Mouse (Mus musculus) large intestine, adult 2 months (tissue): Measurements from ENCODE around the gene Cplx3. TPM values are rescaled to one million over a fixed set of nuclear protein-coding genes. Genes with fewer than 3 reads are reported as not detected.

ENCODE experiments used
- DNase-seq: peaks from one replicate; pipeline ENCODE4 v3.0.0-alpha.2; 2012; ENCODE audit warnings: low read depth, low spot score
- WGBS: fragments of 180-500 bp; shearing (Covaris S2); methylation state at CpG from one replicate; pipeline ENCODE4 v1.1.7; 2018; 5-methylcytosine and 5-hydroxymethylcytosine counted together
- polyA plus RNA-seq: library from polyadenylated mRNA; depleted of rRNA; stranded (reverse); fragments of >200 nt; gene quantifications from 2 replicates; pipeline ENCODE4 v1.2.3, GENCODE M21; 2012

The Cplx3 gene
- polyA plus RNA-seq, 1 experiment: not detected

DNA sequence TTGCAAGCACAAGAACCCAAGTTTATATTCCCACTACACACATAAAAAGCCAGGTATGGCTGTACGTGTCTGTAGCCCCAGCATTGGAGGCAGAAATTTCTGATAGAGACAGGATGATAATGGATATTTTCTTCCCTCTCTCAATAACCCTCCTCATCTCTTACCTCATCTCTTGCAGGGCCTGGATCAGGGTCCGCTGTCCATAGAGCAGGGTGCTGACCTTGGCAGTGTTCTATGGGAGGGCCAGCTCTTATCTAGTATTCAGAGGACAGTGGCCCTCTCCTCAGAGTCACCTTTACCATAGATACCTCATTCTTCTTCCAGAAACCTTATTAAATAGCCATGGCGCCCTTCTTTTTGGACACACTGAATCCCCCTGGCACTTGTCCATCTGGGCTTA, 3.7 kb upstream of the Cplx3 start:
- no peak for DNase-seq
- WGBS: 51% methylated on average over 3 of the region's 3 CpGs

DNA sequence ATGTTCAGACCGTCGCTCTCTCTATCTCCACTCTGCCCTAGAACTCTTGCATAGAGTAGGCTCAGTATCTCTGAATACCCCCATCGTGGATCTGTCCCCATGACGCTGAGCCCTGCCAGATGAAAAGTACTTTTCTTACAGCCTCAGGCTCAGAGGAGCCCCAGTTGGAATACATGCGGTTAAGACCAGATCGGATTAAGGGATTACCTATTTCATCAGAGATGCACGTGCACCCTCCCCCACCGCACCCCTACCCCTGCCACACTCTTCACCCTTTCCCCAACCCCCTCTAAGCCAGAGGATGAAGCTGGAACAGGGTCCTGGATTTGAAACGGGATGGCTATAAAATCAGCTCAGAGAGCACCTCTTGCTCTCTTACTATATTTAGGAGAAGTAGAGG, 578 bp downstream of the Cplx3 start:
- 27% methylated on average over 9 of the region's 9 CpGs for WGBS

DNA sequence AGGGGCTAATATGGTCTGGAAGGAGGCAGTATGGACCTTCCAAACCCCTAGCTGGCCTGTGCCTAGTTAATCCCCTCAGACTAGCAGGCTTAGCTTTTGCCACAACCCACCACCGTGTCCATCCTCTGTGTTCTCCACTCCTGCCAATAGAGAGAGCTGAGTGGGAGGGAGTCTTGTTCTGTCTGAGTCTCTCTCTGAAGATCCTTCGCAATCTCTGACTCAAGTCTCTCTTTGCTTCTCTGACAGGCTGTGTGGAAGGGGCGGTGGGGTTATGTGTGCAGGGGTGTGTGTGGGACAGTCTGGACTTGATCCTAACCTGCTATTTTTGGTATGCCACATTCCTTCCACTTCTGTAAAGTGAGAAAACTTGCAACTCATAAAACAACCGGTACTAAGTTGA, 1.2 kb downstream of the Cplx3 start:
- WGBS: 80% methylated on average over 4 of the region's 4 CpGs

More for the DNA sequence above, 578 bp downstream of the Cplx3 start:
- no peak for DNase-seq

DNA sequence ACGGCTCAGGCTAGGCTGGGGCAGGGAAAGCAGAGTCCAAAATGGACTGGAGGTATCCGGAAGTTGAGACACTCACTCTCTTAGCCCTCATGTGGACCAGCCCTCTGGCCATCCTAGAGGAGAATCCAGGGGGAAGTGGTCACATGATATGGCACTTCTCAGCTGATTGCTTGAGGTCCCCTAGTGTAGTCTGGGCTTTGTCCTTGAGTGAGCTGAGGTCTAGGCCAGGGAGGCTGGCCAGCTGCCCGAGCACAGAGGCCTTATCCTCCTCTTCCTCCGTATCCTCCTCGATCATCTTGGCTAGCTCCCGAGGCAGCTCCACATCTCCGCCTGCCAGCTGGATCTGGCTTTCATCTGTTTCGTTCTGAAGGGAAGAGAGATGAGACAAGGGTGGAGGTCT, 4.0 kb downstream of the Cplx3 start:
- WGBS: 65% methylated on average over 8 of the region's 8 CpGs
- DNase-seq: no peak

More for the DNA sequence above, 1.2 kb downstream of the Cplx3 start:
- no peak for DNase-seq

DNA sequence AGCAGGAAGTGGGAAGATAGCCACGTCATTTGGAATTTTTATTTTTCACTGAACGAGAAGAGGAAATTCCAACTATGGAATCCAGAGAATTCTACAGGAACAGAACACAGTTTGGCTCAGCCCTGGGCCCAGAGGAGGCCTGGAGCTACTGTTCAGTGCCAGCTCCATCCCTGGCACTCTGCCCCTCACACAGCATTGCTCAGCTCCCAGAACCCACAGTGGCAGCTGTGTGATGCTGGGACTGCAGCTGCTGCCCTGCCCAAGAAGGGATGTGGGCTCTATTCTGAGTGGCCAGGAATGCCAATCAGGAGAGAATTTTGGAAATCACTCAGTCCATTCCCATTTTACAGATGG, 4.8 kb downstream of the Cplx3 start:
- WGBS: 9% methylated on average over 2 of the region's 2 CpGs
- DNase-seq: no peak

DNA sequence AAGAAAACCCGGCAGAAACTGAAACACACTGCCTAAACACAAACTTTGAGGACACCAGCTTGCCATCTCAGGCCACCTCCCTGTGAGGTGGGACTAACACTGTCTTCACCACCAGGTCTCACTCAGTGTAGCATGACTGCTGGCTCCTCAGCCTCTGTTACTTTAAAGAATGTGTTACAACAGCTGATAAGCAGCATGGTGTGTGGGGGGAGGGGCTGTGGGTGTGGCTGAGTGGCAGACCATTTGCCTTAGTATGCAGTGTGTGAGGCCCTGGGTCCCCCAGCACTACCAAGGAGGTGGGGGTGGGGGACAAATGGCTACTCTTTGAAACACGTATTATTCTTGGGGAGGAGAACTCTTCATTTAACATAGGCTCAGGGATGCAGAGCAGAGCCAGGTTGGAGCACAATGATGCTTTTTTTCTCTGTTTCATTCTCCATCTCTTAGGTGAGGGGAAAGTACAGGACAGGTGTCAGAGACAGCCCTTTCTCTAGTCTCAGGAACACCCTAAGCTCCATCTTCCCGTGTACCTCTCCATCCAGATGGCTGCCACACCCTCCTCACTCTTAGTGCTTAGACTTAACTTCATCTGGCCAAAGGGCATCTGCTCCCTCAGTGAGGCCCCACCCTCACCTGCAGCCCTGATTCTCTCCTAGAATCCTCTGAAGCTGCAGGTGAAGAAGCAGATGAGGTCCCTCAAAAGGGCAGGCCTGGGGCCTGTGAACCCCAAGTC, 5.3 kb downstream of the Cplx3 start:
- DNase-seq: no peak
- 12% methylated on average over 3 of the region's 3 CpGs for WGBS

DNA sequence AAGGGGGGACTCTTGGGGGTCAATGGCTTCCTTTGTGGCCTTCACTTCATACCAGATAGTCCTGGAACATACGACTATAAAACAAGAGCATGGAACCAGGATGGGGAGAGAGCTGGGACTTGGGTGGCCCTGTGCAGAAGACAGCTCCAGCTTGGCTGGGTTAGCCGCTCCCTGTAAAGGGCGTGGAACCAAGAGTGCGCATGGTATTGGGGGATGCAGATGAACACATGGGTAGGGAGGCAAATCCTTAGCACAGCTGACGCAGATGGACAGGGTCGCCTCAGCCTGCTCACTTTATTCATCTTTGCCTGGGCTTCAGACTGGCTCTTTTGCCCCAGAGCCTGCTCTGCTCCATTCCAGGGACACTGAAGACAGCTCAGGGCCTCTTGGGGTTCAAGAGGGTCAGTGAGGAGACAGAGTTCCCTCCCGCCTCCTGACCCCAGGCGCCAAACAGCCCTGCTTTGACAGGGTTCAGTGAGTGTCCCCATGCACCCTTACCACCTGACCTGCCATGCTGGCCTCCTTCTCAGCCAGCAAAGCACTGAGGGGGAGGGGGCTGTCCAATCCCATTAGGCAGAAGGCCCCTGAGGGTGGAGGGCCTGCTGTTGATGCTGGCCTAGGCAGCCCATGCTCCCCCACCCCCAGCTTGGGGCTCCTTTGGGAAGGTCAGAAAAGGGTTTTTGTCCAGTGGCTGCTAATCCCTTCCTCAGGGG, 7.1 kb downstream of the Cplx3 start:
- 72% methylated on average over 8 of the region's 8 CpGs for WGBS
- DNase-seq: no peak

DNA sequence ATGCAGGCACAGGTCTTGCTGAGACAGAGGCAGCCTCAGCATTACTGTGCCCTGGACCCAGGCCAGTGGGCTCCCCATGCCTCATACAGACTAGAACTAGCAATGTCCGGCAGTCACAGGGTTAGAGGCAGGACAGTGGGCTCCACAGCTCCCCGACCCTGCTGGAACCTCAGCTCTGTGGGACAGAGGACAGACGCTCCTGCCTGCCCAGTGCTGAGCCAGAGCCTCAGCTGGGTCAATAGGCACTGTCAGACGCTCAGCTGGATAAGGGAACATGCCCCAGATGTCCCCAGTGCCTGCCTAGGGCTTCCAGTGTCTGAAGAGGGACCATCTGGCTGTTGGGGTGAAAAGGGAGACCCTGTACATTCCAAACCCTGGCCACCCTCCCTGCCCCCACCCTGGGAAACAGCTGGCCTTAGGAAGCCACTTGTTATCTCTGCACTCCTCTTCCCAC, 8.1 kb downstream of the Cplx3 start:
- no peak for DNase-seq
- WGBS: 46% methylated on average over 4 of the region's 4 CpGs

DNA sequence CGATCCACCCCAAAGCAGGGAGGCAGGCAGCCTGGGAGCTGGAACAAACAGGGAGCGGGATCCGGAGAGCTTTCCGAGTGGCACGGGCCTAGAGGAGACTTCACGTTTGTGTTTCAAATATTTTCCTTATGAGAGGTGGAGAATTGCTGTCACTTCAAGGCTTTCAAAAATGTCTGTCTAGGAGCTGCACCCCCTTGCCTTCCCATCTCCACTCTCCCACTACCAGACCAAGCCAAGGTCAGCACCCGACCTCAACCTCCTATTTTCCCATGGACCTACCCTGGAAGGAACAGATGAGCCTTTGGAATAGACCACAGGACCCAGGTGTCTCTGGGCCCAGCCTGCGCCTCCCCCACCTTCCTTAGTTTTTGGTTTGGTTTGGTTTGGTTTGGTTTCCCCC, 8.8 kb downstream of the Cplx3 start:
- DNase-seq: no peak
- 86% methylated on average over 8 of the region's 8 CpGs for WGBS

DNA sequence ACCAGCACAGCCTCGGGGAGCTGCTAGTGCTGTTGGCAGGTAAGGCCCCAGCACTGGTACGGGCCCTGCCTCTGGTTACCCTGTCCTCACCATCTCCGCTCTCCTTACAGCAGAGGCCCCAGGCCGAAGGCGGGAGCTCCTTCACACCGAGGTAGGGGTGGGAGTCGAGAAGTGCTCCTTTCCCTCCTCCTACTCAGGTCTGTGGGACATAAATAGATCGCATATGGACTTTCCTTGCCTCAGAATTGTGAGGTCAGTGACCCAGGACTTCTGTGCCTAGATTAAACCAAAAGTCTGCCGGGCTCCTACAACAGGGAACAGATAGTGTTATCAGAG, 11.9 kb downstream of the Cplx3 start:
- no peak for DNase-seq
- WGBS: 80% methylated on average over 9 of the region's 9 CpGs

DNA sequence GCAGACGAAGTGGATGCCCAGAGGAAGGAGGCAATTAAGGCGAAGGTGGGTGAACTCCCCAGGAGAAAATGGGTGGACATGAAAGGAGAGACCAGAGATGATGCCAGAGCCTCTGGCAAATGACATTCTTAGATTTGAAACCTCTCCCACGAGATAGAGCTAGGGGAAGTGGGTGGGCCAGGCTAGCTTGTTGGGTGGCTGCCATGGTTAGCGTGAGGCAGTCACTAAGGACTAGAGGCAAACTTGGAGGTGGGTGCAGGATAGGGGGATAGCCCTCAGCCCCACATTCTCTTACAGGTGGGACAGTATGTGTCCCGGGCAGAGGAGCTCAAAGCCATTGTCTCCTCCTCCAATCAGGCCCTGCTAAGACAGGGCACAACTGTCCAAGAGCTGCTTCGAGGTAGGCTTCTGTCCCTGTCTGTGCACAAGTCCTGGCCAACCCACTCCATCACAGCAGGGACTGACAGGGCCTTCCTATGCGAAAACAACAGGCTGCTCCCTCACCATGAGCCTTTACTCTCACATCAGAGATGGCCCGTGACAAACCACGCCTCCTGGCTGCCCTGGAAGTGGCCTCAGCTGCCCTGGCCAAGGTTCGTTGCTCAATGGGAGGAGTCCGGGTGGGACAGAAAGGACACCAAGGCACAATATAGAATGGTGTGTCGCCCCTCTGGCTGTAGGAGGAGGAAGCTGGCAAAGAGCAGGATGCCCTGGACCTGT, 12.5 kb downstream of the Cplx3 start:
- DNase-seq: no peak
- 60% methylated on average over 12 of the region's 12 CpGs for WGBS

DNA sequence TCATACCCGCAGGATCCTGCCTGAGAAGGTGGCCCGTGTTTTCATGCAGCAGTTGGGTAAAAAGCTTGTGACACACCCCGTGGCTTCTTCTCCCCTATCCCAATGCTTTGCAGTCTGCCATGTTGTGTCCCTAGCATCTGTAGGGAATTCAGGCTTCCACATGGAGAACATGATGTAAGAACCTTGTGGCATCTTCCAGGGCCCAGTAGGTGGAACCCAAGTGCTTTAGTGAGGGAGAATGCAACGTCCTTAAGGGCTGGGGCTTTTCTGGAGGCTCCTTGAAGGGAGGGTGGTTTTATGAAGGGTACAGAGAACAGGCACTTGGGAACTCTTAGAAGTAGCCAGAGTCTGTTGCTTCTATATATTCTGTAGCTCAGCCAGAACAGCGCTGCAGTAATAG, 15.4 kb downstream of the Cplx3 start:
- DNase-seq: no peak
- WGBS: 64% methylated on average over 5 of the region's 5 CpGs

DNA sequence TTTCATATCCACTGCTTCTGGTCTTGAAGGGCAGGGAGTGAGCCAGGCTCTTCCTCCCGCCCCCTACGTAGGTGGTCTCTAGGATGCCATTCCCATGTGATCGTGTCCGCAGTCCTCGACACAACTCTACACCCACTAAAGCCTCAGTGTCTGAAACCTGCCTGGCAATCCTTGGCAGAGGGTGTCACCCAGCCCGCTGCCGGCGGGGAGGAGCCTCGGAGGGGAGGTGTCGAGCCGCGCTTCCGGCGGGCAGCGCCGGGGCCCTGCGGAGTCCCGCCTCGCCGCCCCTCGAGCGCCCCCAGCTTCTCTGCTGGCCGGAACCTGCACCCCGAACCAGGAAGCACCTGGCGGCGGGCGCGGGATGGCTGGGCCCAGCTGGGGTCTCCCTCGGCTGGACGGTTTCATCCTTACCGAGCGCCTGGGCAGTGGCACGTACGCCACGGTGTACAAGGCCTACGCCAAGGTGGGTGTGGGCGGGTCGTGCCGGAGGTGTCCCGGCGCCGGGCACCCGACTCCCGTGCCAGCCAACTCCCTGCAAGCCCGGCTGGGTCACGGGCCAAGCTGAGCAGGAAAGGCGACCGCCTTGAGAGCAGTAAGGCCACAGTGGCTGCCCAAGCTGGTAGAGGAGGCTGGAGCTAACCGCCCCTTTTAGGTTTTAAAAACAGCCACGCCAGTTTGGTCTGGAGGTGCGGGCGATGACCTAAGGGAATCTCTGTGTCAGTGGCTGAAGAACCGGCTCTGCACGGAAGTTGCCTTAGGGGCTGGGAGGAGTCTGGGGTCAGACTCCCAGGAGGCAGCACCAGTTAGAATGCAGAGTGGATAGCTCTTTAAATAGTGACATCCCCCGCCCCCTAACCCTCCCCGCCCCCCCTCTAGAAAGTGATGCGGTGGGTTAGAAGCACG, 16.6 kb downstream of the Cplx3 start, which contains the start of gene Ulk3:
TSS of gene Ulk3 (plus strand) at position 229 of the 903 bp plus-strand sequence.
- WGBS: under 1% methylated on average over 58 of the region's 58 CpGs
- DNase-seq: peak; percentile 46

DNA sequence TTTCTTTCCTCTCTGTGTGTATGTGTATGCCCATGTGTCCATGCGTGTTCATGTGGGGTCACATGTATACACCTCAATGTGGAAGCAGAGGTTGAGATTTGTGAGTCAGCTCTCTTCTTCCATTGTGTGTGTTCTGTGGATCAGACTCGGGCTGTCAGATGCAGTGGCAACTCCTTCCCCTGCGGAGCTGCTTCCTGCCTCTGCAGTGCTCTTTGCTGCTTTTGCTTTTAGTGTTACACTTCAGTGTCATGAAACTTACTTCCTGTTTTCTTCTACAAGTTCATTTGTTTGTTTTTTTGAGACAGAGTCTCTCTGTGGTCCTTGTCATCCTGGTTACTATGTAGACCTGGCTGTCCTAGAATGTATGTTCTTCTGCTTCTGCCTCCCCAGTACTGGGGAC, 21.1 kb downstream of the Cplx3 start:
- no peak for DNase-seq
- WGBS: 82% methylated on average over 3 of the region's 3 CpGs

DNA sequence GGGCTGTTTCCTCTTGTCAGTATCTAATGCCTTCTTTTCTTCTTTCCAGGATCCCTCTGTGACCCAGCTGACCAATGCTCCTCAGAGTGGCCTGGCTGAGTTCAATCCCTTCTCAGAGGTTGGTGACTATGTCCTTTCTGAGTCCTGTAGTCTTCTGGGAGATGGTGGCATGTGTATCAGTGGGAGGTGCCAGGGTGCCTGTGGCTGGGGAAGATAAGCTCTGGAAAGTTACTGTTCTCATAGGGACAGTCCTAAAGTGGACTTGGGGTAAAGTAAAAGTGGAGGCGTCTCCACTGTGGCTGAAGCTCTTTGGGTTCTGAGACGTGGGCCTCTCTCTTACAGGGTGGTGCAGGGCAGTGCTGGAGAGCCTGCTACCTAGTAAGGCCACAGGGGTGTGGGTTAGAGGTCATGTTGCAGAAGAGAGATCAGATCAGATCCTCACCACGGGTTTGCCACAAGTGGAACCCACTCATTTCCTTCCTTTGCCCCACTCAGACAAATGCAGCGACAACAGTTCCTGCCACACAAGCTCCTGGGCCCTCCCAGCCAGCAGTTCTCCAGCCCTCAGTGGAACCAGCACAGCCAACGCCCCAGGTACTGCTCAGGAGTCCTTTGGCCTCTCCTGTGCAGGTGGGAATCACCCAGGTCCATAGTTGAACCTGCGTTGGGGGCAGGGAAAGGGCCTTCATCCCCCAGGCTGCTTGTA, 28.8 kb downstream of the Cplx3 start:
- 81% methylated on average over 6 of the region's 6 CpGs for WGBS
- no peak for DNase-seq

DNA sequence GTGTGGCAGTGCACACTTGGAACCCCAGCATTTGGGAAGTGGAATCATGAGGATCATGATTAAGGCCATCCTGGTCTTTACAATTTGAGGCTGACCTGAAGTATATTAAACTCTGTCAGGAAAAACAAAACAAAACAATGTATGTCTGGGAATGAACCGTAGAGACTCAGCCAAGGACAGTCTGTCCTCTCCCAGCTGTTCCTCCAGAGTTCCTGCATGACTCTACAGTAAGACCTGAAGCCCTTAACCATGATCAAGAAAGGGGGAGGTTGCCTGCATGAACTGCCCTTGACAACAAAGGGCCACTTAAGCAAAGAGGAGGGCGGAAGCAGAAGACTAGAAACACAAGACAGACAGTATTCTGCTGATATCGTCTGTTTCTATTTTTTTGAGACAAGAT, 30.5 kb downstream of the Cplx3 start:
- WGBS: 68% methylated on average over 3 of the region's 3 CpGs

DNA sequence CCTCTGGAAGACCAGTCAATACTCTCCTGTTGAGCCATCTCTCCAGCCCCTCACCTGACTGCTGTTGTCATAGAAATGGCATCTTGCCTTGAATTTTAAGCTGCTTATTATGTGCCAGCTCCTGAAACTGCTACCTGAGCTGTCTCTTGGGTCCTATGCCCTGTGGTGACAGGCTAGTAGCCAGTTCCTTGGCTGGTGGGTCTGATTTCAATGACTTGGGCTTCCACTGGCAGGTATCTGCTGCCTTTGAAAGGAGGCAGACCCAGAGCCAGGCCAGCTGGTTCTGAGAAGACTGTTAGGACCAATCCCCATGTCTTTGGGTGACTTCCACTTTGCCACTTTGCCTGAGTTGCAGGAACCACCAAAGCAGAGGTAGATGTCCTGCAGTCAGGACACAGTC, 31.7 kb downstream of the Cplx3 start:
- no peak for DNase-seq

More for the DNA sequence above, 30.5 kb downstream of the Cplx3 start:
- DNase-seq: no peak

DNA sequence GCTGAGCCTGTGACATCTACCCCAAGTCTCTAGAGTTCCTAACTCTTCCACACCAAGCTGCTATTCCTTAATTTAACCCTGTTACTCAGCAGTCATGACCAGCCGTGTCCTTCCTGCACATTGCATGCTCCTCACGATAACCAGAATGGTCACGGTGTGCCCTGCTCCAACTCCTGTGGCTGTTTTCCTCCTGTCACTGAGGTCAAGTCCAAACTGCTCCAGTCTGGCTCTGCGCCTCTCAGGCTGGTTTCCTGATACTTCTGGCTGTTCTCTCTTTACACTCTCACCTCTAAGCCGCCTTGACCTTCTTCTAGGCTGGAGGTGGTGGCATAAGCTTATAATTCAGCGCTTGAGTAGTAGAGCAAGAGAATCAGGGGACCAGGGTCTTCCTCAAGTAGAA, 37.6 kb downstream of the Cplx3 start:
- 92% methylated on average over 6 of the region's 6 CpGs for WGBS
- no peak for DNase-seq

DNA sequence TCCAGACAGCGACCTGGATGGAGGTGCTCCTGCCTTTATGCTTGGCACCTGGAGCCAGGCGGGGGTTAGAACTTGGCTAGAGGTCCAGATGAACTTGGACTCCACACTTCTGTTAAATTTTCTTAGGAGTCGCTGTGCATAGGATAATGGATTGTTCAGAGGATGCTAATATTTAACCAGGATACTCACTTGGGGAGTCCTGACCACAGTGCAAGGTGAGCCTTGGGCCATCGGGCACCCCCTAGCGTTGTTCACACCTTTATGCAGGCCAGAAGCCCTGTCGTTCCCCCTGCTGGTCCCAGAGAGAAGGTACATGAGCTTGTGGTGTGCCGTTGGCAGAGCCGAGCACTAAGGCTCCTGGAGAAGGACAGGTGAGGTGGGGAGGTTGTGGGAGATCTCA, 39.2 kb downstream of the Cplx3 start:
- no peak for DNase-seq
- WGBS: 32% methylated on average over 8 of the region's 8 CpGs
